Mouse (Mus musculus): ENCODE data around the gene Nek7.

Nek7 gene

GRCm38 (mm10) chr1:138619996-138620461 lies at the start of gene Nek7:
Gene Nek7, minus strand, starts transcription at chr1:138620141.
- in situ Hi-C loops (cut with MboI, MseI), result loop anchor here (5.0 to 25.0 kb wide), 4 partner anchors 63 to 2008 kb away; partner anchors contain the start of gene Zfp281 (in 1 of the 2)

DNA sequence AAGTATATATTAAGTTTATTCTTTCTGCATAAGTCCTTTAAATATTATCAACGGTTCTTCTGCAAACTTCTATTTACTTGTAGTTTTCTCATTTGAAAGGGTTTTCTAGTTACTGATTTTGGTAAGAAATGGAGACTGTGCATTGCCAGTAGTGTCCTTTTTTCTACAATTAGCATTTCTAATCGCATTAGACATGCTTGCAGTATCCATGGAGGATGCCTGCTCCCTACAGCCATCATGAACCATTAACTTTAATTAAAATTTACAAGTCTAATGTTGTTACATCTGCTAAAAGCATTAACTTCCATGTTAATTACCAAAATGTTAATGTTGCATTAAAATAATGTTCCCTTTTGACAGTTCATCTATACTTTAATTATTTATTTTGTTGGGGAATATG lies 42.4 kb upstream of the Nek7 start:
- in situ Hi-C loops (cut with MboI, MseI), result no loop called here

DNA sequence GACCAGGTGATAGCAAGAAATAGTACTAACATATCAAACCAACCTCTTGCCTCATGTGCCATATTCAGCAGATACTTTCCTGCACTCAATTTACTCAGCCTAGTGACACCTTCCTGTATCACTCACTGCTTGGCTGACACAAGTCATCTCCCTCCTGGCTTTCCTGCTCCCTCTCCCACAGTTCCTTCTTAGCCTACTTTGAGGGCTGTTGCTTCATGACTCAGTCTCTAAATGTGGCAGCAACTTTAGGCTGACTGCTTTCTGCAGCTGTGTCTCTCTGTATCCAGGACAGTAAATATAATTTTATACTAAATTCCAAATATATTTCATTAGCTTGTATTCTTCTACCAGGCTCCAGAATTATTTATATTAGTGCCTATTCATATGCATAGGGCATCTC lies 34.3 kb upstream of the Nek7 start:
- in situ Hi-C loops (cut with MboI, MseI), result no loop called here

GRCm38 (mm10) chr1:138644991-138645390 lies 25.1 kb upstream of the Nek7 start:
- in situ Hi-C loops (cut with MboI, MseI), result loop anchor here in 1 of 2 experiments (10.0 kb wide), 1 partner anchor 880 kb away; no protein-coding TSS in a partner anchor

- in situ Hi-C loops (cut with MboI, MseI), result loop anchor here in 1 of 2 experiments (10.0 kb wide), 1 partner anchor 879 kb away; no protein-coding TSS in a partner anchor
These were observed 23.4 kb upstream of the Nek7 start for GRCm38 (mm10) chr1:138643306-138643830.

GRCm38 (mm10) chr1:138640934-138641461 lies 21.1 kb upstream of the Nek7 start:
- in situ Hi-C loops (cut with MboI, MseI), result loop anchor here in 1 of 2 experiments (10.0 kb wide), 1 partner anchor 876 kb away; no protein-coding TSS in a partner anchor

DNA sequence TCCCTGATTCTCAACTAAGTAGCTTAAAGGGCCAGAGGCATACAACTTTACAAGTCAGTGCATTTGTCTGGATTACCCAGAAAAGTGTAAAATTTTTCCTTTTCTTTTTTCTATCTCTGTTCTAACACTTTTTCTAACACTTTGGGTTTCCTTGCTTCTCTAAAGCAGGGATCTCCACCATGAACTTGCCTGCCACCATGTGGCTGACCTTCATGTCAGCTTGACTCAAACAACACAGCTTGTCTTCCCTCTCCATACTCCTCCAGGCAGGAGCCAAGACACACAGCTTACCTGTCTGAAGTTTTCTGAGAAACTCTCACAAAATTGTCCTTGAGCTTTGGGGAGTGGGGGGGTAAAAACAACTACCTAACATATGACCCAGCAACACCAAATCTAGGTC lies 17.9 kb upstream of the Nek7 start:
- in situ Hi-C loops (cut with MboI, MseI), result no loop called here

DNA sequence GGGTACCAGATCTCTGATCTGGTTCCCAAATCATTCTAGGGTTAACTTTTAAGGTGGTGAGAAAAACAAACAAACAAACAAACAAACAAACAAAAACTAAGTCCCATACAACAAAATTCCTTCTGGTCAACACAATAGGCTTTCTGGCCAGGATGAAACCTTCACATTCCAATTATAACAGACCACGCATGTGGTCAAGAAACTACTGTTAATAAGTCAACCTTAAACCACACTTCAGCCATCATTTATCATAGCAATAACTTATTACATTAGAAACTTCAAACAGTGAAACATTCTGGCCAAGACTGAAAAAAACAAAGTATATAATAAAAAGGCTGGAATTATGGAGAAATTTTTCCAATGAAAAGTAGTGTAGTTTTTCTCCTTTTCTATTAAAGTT lies 14.6 kb upstream of the Nek7 start:
- in situ Hi-C loops (cut with MboI, MseI), result no loop called here

- in situ Hi-C loops (cut with MboI, MseI), result loop anchor here in 1 of 2 experiments (10.0 kb wide), 1 partner anchor 294 kb away; no protein-coding TSS in a partner anchor
These were observed 9.0 kb upstream of the Nek7 start for GRCm38 (mm10) chr1:138628919-138629318.

- in situ Hi-C loops (cut with MboI, MseI), result loop anchor here in 1 of 2 experiments (10.0 kb wide), 1 partner anchor 294 kb away; no protein-coding TSS in a partner anchor
These were observed 8.5 kb upstream of the Nek7 start for GRCm38 (mm10) chr1:138628486-138628885.

- in situ Hi-C loops (cut with MboI, MseI), result loop anchor here in 1 of 2 experiments (10.0 kb wide), 1 partner anchor 293 kb away; no protein-coding TSS in a partner anchor
These were observed 7.9 kb upstream of the Nek7 start for GRCm38 (mm10) chr1:138627804-138628203.

- in situ Hi-C loops (cut with MboI, MseI), result loop anchor here in 1 of 2 experiments (10.0 kb wide), 1 partner anchor 291 kb away; no protein-coding TSS in a partner anchor
These were observed 6.3 kb upstream of the Nek7 start for GRCm38 (mm10) chr1:138626288-138626687.

GRCm38 (mm10) chr1:138623870-138624269 lies 3.9 kb upstream of the Nek7 start:
- in situ Hi-C loops (cut with MboI, MseI), result loop anchor here (10.0 to 25.0 kb wide), 3 partner anchors 289 to 2012 kb away; partner anchors contain the start of gene Zfp281 (in 1 of the 2)

GRCm38 (mm10) chr1:138622831-138623230 lies 2.9 kb upstream of the Nek7 start:
- in situ Hi-C loops (cut with MboI, MseI), result loop anchor here (10.0 to 25.0 kb wide), 3 partner anchors 288 to 2011 kb away; partner anchors contain the start of gene Zfp281 (in 1 of the 2)

GRCm38 (mm10) chr1:138622431-138622830 lies 2.5 kb upstream of the Nek7 start:
- in situ Hi-C loops (cut with MboI, MseI), result loop anchor here (10.0 to 25.0 kb wide), 3 partner anchors 288 to 2010 kb away; partner anchors contain the start of gene Zfp281 (in 1 of the 2)

DNA sequence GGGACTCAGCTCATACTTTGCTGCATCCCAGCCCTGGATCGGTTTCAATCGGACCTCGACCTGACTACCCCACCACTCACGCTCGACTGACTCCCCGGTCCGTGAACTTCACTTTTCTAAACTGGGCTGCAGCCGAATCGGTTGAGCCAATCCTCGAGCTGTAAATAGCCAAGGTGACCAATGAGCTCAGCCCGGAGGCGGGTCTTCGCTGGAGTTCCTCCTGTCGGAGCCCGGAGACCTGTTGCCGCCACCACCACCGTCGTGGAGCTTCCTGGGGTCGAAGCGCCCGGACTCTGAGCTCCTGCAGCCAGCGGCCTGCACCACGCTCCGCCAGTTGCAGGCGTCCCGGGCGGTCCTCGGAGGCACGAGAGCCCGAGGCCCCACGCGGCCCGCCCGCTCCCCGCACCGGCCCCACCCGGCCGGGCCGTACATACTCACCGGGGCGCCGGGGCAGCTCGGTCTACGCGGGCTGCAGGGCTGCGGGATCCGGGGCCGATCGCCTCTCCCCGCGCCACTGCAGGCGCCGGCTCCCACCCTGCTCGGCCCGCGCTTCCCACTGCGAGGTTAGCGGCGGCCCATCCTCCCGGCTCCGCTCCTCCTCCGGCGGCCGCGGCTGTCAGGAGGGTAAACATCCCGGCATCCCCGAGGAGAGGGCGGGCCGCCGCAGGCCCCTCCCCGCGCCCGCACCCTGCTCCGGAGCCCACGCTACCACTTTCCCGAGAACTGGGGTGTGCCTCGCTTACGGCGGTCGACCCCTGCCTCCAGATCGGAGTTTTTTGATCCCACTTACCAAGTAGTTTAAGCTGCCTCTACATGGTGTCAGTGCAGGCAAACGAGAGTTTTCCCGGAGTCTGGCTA lies 598 bp downstream of the Nek7 start:
- in situ Hi-C loops (cut with MboI, MseI), result loop anchor here (5.0 to 25.0 kb wide), 3 partner anchors 62 to 2007 kb away; partner anchors contain the start of gene Zfp281 (in 1 of the 2)

DNA sequence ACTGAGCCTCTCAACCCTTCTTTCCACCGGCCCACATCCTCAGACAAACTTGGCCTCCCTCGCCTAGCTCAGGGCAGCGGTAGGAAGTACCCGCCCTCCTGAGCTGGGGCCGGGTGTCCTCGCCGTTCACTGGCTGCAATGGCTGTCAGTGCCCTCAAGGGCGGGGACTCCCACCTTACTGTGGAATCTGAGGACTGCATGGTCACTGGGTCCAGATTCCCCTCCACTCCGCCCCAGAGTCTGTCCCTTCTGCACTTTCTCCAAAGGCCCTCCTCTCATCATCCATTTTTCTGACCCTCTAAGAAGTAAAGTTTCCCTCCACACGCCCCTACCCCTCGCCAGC lies 2.0 kb downstream of the Nek7 start:
- in situ Hi-C loops (cut with MboI, MseI), result loop anchor here (5.0 to 25.0 kb wide), 3 partner anchors 61 to 2006 kb away; partner anchors contain the start of gene Zfp281 (in 1 of the 2)

DNA sequence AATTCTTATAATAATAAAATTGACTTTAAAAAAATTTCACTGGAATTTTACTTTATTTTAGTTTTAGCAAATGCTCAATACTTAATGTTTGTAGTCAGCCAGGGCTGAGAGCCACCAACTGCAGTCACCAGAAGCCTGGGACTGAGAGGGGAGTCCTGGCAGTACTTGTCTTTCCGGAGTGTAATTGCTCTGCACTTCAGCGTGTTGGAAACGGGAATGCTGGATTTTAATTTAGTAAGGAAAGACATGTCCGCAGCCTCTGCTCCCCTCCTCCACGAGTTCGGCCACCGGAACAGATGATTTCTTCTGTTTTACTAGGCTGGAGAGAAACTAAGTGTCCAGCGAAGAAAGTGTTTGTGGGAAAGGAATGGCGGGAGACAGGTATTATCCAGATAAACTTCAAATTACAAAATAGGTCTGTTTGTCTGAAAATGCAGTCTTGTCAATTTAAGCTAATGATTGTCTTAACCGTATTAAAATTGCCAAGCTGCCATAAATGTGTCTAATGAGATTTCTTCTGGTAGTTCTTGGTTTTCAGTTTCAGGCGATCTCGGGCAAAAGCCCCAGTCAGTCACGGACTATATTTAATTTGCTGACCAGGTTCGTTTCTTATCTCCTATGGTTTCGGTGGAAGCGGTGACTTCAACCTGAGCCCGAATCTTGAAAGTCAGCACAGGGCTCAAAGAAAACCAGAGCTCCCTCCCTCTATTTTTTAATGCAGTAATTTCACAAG lies 2.5 kb downstream of the Nek7 start:
- in situ Hi-C loops (cut with MboI, MseI), result loop anchor here (5.0 to 25.0 kb wide), 3 partner anchors 60 to 2005 kb away; partner anchors contain the start of gene Zfp281 (in 1 of the 2)

DNA sequence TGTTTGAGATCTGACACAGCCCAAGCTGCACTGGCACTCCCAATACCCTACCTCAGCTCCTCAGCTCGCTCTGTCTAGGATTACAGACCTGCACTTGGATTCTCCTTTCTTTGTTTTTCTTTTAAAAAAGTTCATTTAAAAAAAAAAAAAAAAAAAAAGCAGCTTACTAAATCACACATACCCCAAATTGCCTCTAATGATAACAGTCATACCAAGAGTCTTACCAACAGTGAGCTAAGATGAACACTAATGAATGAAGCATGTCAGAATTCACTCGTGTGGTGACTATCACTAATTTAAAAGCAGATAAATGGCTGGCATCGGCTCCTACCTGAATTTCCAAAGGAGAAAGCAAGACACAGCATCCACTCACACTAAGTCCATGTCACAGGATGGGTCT lies 4.6 kb downstream of the Nek7 start:
- in situ Hi-C loops (cut with MboI, MseI), result loop anchor here (5.0 to 25.0 kb wide), 3 partner anchors 58 to 2003 kb away; partner anchors contain the start of gene Zfp281 (in 1 of the 2)

DNA sequence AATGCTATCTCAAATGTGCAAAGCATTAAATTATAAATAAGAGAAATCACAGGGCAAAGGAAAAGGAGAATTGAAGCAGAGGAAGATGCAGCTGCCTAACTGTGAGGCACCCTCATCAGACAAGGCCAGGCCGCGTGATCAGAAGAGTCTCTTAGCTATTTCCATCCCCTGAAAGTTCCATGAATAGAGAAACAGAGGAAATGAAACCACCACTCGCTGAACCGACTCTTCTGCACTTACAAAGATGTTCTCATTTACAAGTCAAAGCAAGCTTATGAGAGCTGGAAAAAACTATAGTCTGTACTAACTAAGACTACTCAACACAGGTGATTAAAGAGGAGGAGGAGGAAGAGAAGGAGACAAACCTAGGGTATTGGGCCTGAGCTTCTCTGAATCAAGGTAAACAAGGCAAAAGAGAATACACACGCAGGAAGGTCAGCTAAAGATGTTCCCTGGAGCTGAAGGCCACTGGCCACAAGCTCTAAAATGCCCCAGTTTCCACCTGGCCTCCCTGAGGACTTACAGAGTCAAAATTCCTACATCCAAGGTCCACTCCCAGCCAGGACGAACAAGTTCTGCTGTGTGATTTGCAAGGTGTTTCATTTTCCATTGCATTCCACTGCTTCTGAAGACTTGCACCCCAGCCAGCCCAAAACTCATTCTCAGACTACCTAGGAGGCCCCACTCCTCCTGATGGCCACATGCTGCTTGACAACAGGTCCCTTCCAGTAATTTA lies 5.2 kb downstream of the Nek7 start:
- in situ Hi-C loops (cut with MboI, MseI), result loop anchor here (5.0 to 25.0 kb wide), 3 partner anchors 57 to 2002 kb away; partner anchors contain the start of gene Zfp281 (in 1 of the 2)
